Mouse (Mus musculus) lung, postnatal 0 days (tissue): Measurements from ENCODE around the gene Ldb3. TPM values are rescaled to one million over a fixed set of nuclear protein-coding genes. Genes with fewer than 3 reads are reported as not detected.
A peak's percentile ranks its signal among the peaks of the same experiment; 100 is the strongest.

ENCODE experiments used
- ATAC-seq: fragments of 200-750 bp; cut with Nextera tagmentation; 2 replicates; pipeline ENCODE4 v1.8.0; 2017; ENCODE audit warnings: moderate library complexity
- DNase-seq: peaks from one replicate; pipeline ENCODE4 v3.0.0-alpha.2; 2016; ENCODE audit warnings: low spot score
- H3K27ac ChIP-seq: fragments of 300-500 bp; sonication (generic); 2 replicates; pipeline ENCODE4 v1.5.1; 2014; ENCODE audit warnings: antibody characterized with exemption, mild to moderate bottlenecking, low read length, mixed read lengths
- H3K27me3 ChIP-seq: fragments of 300-500 bp; sonication (generic); replicated peaks from 2 replicates; pipeline ENCODE4 v1.6.1; 2014; ENCODE audit warnings: low read length, mixed read lengths; ENCODE audit not compliant: insufficient read depth
- H3K36me3 ChIP-seq: fragments of 300-500 bp; sonication (generic); 2 replicates; pipeline ENCODE4 v1.6.1; 2014; ENCODE audit warnings: low read length, mixed read lengths; ENCODE audit not compliant: insufficient read depth
- H3K4me1 ChIP-seq: fragments of 300-500 bp; sonication (generic); 2 replicates; pipeline ENCODE4 v1.6.1; 2014; ENCODE audit warnings: antibody characterized with exemption, low read depth, low read length, mixed read lengths; ENCODE audit not compliant: insufficient read depth
- H3K4me2 ChIP-seq: fragments of 300-500 bp; sonication (generic); replicated peaks from 2 replicates; pipeline ENCODE4 v1.6.1; 2014; ENCODE audit warnings: low read depth, mild to moderate bottlenecking, low read length, moderate library complexity, mixed read lengths
- H3K4me3 ChIP-seq: fragments of 300-500 bp; sonication (generic); 2 replicates; pipeline ENCODE4 v1.5.1; 2014; ENCODE audit warnings: low read depth, low read length
- H3K9ac ChIP-seq: fragments of 300-500 bp; sonication (generic); replicated peaks from 2 replicates; pipeline ENCODE4 v1.6.1; 2014; ENCODE audit warnings: low read depth, mild to moderate bottlenecking
- H3K9me3 ChIP-seq: fragments of 300-500 bp; sonication (generic); 2 replicates; pipeline ENCODE4 v1.6.1; 2016; ENCODE audit warnings: low read length, mixed read lengths
- CTCF ChIP-seq: IDR thresholded peaks from 2 replicates; pipeline ENCODE4 v1.5.1; 2016; ENCODE audit warnings: antibody characterized with exemption, mild to moderate bottlenecking
- EP300 ChIP-seq: IDR thresholded peaks from 2 replicates; pipeline ENCODE4 v1.6.1; 2016; ENCODE audit warnings: antibody characterized with exemption, mild to moderate bottlenecking, control low read depth
- WGBS: fragments of 180-500 bp; shearing (Covaris S2); extraction: QIAGEN DNeasy Blood & Tissue Kit; methylation state at CpG from one replicate; pipeline ENCODE4 v1.1.7; 2014; 5-methylcytosine and 5-hydroxymethylcytosine counted together
- polyA plus RNA-seq: library from polyadenylated mRNA; unstranded; fragments of >200 nt; fragmentation: Nextera tagmentation; extraction: Ambion mirVana; gene quantifications from 2 replicates; pipeline ENCODE4 v1.2.1, GENCODE M21; 2015

Ldb3 gene
- polyA plus RNA-seq, 1 experiment from 2014 or later, result 2.6 TPM

- WGBS, result 62% methylated on average over 5 of the region's 5 CpGs
- Histone ChIP-seq H3K36me3 (no peaks in the 10 kb centered on the region), H3K27me3 (no peaks in the 10 kb centered on the region), H3K27ac (no peak overlapping the region), H3K9ac (no peak overlapping the region), H3K4me1 (no peaks in the 10 kb centered on the region), H3K9me3 (no peaks in the 10 kb centered on the region), H3K4me3 (no peak overlapping the region), H3K4me2 (no peak overlapping the region)
- DNase-seq (peak; percentile 21), ATAC-seq (peak; percentile 63)
- TF ChIP-seq CTCF (no peak), EP300 (peak; percentile 50)
Measured at GRCm38 (mm10) chr14:34623074-34623473, 34.6 kb upstream of the Ldb3 start.

DNA sequence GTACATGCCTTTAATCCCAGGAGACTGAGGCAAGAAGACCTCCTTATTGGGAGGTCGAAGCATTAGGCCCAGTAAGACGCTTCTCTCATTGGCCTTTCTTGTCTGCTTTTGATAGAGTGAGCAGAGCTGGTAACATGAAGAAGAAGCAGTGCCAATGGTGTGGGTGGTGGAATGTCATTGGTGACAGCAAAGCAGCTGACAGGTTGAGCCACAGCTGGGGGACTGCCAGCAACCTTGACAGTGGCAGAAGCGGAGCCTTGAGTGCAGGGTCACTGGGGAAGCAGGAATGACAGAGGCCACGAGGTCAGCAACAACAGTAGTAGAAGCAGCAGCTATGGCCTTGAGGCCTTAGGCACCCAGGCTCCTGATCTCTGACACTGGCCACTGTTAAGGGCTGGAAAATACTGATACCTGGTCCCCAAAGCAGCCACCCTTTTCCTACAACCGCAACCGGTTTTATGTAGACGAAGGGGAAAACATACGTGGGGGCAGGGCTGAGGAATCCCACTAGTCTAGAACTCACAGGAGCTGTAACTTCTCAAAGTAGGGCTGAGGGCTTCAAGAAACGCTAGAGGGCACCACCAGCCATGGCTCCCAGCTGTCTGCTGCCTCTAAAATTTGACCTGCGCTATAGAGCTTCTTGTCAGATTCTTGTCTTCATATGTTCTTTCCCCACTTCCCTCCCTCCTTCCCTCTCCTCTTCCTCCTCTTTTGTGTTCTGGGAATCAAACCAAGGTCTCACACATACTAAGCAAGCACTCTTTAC lies 32.3 kb upstream of the Ldb3 start:
- DNase-seq (peak; percentile 60), ATAC-seq (no peak)
- no peaks in the 10 kb centered on the region for H3K36me3 ChIP-seq
- TF ChIP-seq CTCF (peak; percentile 75), EP300 (no peak)
- no peaks in the 10 kb centered on the region for H3K4me1 ChIP-seq
- no peak overlapping the region for H3K4me2 ChIP-seq
- no peaks in the 10 kb centered on the region for H3K9me3 ChIP-seq
- no peak overlapping the region for H3K27ac ChIP-seq
- no peak overlapping the region for H3K9ac ChIP-seq
- H3K4me3 ChIP-seq, result no peak overlapping the region
- H3K27me3 ChIP-seq, result no peaks in the 10 kb centered on the region
- WGBS, result 29% methylated on average over 10 of the region's 10 CpGs

GRCm38 (mm10) chr14:34618808-34619207 lies 30.3 kb upstream of the Ldb3 start:
- 36% methylated on average over 9 of the region's 9 CpGs for WGBS
- peak; percentile 15; the same call in 1 of the 2 replicates for ATAC-seq
- no peak overlapping the region for H3K4me2 ChIP-seq
- no peak overlapping the region for H3K4me3 ChIP-seq
- no peaks in the 10 kb centered on the region for H3K9me3 ChIP-seq
- H3K27me3 ChIP-seq, result no peaks in the 10 kb centered on the region
- no peaks in the 10 kb centered on the region for H3K4me1 ChIP-seq
- no peak overlapping the region for H3K9ac ChIP-seq
- no peaks in the 10 kb centered on the region for H3K36me3 ChIP-seq
- TF ChIP-seq EP300 (no peak), CTCF (no peak)
- peak; percentile 30 for DNase-seq
- no peak overlapping the region for H3K27ac ChIP-seq

DNA sequence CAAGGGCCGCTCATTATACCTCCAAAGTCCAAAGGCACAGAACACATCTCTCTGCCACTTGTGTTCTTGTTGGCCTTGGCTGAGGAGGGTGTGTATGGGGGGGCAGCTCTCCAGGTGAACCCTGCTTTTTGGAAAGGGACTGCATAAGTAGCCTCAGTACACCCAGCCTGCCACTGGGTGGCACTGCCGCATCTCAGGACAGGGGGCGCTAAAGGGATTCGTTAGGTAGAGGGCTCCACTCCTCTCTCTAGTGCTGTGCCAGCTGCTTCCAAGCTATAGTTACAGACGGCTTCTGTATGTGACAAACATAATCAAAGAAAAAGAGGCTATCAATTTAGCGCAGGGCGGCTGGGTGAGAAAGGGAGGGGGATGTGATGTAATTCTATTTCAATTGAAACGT lies 28.3 kb upstream of the Ldb3 start:
- H3K36me3 ChIP-seq, result no peaks in the 10 kb centered on the region
- ATAC-seq (peak; percentile 73), DNase-seq (peak; percentile 90)
- H3K9ac ChIP-seq, result no peak overlapping the region
- TF ChIP-seq EP300, result no peak
- peak; percentile 100 for TF ChIP-seq CTCF
- H3K4me3 ChIP-seq, result no peak overlapping the region
- H3K27me3 ChIP-seq, result no peaks in the 10 kb centered on the region
- no peak overlapping the region for H3K4me2 ChIP-seq
- 4% methylated on average over 8 of the region's 8 CpGs for WGBS
- H3K9me3 ChIP-seq, result no peaks in the 10 kb centered on the region
- no peak overlapping the region for H3K27ac ChIP-seq
- no peaks in the 10 kb centered on the region for H3K4me1 ChIP-seq

- DNase-seq, result peak; percentile 55
- no peaks in the 10 kb centered on the region for H3K9me3 ChIP-seq
- no peaks in the 10 kb centered on the region for H3K36me3 ChIP-seq
- H3K9ac ChIP-seq, result no peak overlapping the region
- H3K4me1 ChIP-seq, result no peaks in the 10 kb centered on the region
- no peak for TF ChIP-seq EP300
- no peak for TF ChIP-seq CTCF
- no peak overlapping the region for H3K4me3 ChIP-seq
- no peak overlapping the region for H3K27ac ChIP-seq
- H3K27me3 ChIP-seq, result no peaks in the 10 kb centered on the region
- 33% methylated on average over 4 of the region's 4 CpGs for WGBS
- peak; percentile 70 for ATAC-seq
- H3K4me2 ChIP-seq, result no peak overlapping the region; the same call in 1 of the 2 replicates
Measured at GRCm38 (mm10) chr14:34615625-34616024, 27.1 kb upstream of the Ldb3 start.

- TF ChIP-seq EP300, result no peak
- no peak for TF ChIP-seq CTCF
- 3% methylated on average over 13 of the region's 13 CpGs for WGBS
- Histone ChIP-seq H3K9me3 (no peaks in the 10 kb centered on the region), H3K27ac (no peak overlapping the region), H3K36me3 (no peaks in the 10 kb centered on the region), H3K4me1 (no peaks in the 10 kb centered on the region), H3K4me2 (peak overlapping the region; percentile 46), H3K9ac (no peak overlapping the region), H3K4me3 (no peak overlapping the region; the same call in 1 of the 2 replicates), H3K27me3 (no peaks in the 10 kb centered on the region)
- ATAC-seq, result peak; percentile 68
- peak; percentile 37 for DNase-seq
Measured at GRCm38 (mm10) chr14:34615082-34615481, 26.6 kb upstream of the Ldb3 start.
